Mouse (Mus musculus) liver, postnatal 0 days (tissue): ENCODE data around the gene Tamm41.

Experiments used
- CTCF ChIP-seq: sonication (generic); IDR thresholded peaks from 2 replicates; pipeline ENCODE4 v1.5.1; 2016; ENCODE audit warnings: antibody characterized with exemption, low read depth
- EP300 ChIP-seq: IDR thresholded peaks from 2 replicates; pipeline ENCODE4 v1.6.1; 2016; ENCODE audit warnings: antibody characterized with exemption, low read depth, mild to moderate bottlenecking

GRCm38 (mm10) chr6:115037103-115038094, at the start of gene Tamm41:
- peak; percentile 98 for TF ChIP-seq CTCF
- TF ChIP-seq EP300 = no peak
